Mouse (Mus musculus) CH12.LX (cell line): Measurements from ENCODE around the gene Yipf7. TPM values are rescaled to one million over a fixed set of nuclear protein-coding genes. Genes with fewer than 3 reads are reported as not detected.

Experiments
- DNase-seq: peaks from one replicate; pipeline ENCODE4 v3.0.0-alpha.2; 2013; ENCODE audit errors: extremely low read depth
- H3K27ac ChIP-seq: 2 replicates; pipeline ENCODE4 v1.5.1; 2012; ENCODE audit warnings: low read depth, mild to moderate bottlenecking, control low read depth, moderate library complexity; ENCODE audit not compliant: insufficient read depth
- H3K27me3 ChIP-seq: replicated peaks from 2 replicates; pipeline ENCODE3; 2012; ENCODE audit warnings: inconsistent platforms
- H3K36me3 ChIP-seq, 2 experiments: replicated peaks in 1 of 2; 2 replicates each; pipeline versions ENCODE3 to v1.6.1; 2012; ENCODE audit warnings: inconsistent platforms in 1 of 2, low read length in 1 of 2, mild to moderate bottlenecking in 1 of 2, mixed read lengths in 1 of 2, moderate library complexity in 1 of 2; ENCODE audit not compliant: control insufficient read depth in 1 of 2, insufficient read depth in 1 of 2
- H3K4me1 ChIP-seq, 2 experiments: 2 replicates each; pipeline ENCODE4 v1.6.1; 2012; ENCODE audit warnings: inconsistent platforms in 1 of 2, moderate library complexity in 1 of 2; ENCODE audit not compliant: insufficient read depth in 2 of 2, control insufficient read depth in 1 of 2
- H3K4me2 ChIP-seq: 2 replicates; pipeline ENCODE4 v1.6.1; 2012; ENCODE audit warnings: low read depth, mild to moderate bottlenecking, control low read depth; ENCODE audit not compliant: poor library complexity, insufficient read depth, severe bottlenecking
- H3K4me3 ChIP-seq, 3 experiments: fragments of 150-350 bp in 1 of 3; sonication (generic) in 1 of 3; replicated peaks in 1 of 3; 2 replicates each; pipeline versions ENCODE3 to v1.5.1; 2011 to 2012; ENCODE audit warnings: low read depth in 2 of 3, low read length in 2 of 3, mild to moderate bottlenecking in 2 of 3, moderate library complexity in 2 of 3, control low read depth in 1 of 3, improper control_type of control experiment in 1 of 3, inconsistent platforms in 1 of 3, mixed read lengths in 1 of 3; ENCODE audit not compliant: poor library complexity in 1 of 3
- H3K79me2 ChIP-seq: replicated peaks from 2 replicates; pipeline ENCODE4 v1.6.1; 2012; ENCODE audit warnings: mild to moderate bottlenecking, moderate library complexity; ENCODE audit not compliant: control insufficient read depth, poor library complexity, insufficient read depth, severe bottlenecking; ENCODE audit errors: extremely low read depth
- H3K9ac ChIP-seq: 2 replicates; pipeline ENCODE4 v1.6.1; 2012; ENCODE audit warnings: low read depth, mild to moderate bottlenecking, control low read depth, moderate library complexity; ENCODE audit not compliant: insufficient read depth
- H3K9me3 ChIP-seq: replicated peaks from 2 replicates; pipeline ENCODE3; 2012; ENCODE audit warnings: low read length, inconsistent platforms, mixed read lengths
- CHD2 ChIP-seq: IDR thresholded peaks from 2 replicates; pipeline ENCODE4 v1.6.1; 2011; ENCODE audit warnings: low read length, improper control_type of control experiment
- CTCF ChIP-seq, 2 experiments: IDR thresholded peaks in 1 of 2; conservative IDR thresholded peaks in 1 of 2; 2 replicates each; pipeline ENCODE4 v1.5.1; 2011 to 2012; ENCODE audit warnings: low read depth in 2 of 2, low read length in 2 of 2, improper control_type of control experiment in 1 of 2, inconsistent platforms in 1 of 2, mild to moderate bottlenecking in 1 of 2, moderate library complexity in 1 of 2
- E2F4 ChIP-seq: IDR thresholded peaks from 2 replicates; pipeline ENCODE4 v1.6.1; 2011; ENCODE audit warnings: low read depth, low read length, improper control_type of control experiment; ENCODE audit not compliant: insufficient replicate concordance
- ETS1 ChIP-seq: conservative IDR thresholded peaks from 2 replicates; pipeline ENCODE4 v1.6.1; 2012; ENCODE audit warnings: low read depth, mild to moderate bottlenecking, inconsistent platforms, low read length, improper control_type of control experiment, moderate library complexity
- GABPA ChIP-seq: IDR thresholded peaks from 2 replicates; pipeline ENCODE4 v1.6.1; 2012; ENCODE audit warnings: low read depth, low read length, improper control_type of control experiment, inconsistent platforms; ENCODE audit not compliant: insufficient replicate concordance
- IRF4 ChIP-seq: IDR thresholded peaks from 2 replicates; pipeline ENCODE4 v1.6.1; 2014; ENCODE audit warnings: low read depth, mild to moderate bottlenecking, inconsistent platforms, low read length, improper control_type of control experiment
- JUN ChIP-seq: IDR thresholded peaks from 2 replicates; pipeline ENCODE4 v1.6.1; 2011; ENCODE audit warnings: low read depth, mild to moderate bottlenecking, low read length, improper control_type of control experiment, moderate library complexity; ENCODE audit not compliant: insufficient read depth
- KAT2A ChIP-seq: IDR thresholded peaks from 2 replicates; pipeline ENCODE4 v1.6.1; 2012; ENCODE audit warnings: low read length, improper control_type of control experiment, inconsistent platforms; ENCODE audit not compliant: insufficient replicate concordance
- MAFK ChIP-seq: IDR thresholded peaks from 2 replicates; pipeline ENCODE4 v1.6.1; 2011; ENCODE audit warnings: low read length, improper control_type of control experiment; ENCODE audit not compliant: insufficient replicate concordance
- MAX ChIP-seq: IDR thresholded peaks from 2 replicates; pipeline ENCODE4 v1.6.1; 2011; ENCODE audit warnings: low read length, improper control_type of control experiment
- MAZ ChIP-seq: IDR thresholded peaks from 2 replicates; pipeline ENCODE4 v1.6.1; 2012; ENCODE audit warnings: low read depth, mild to moderate bottlenecking, inconsistent platforms, low read length, improper control_type of control experiment, moderate library complexity
- MEF2A ChIP-seq: IDR thresholded peaks from 2 replicates; pipeline ENCODE4 v1.6.1; 2014; ENCODE audit warnings: low read depth, mild to moderate bottlenecking, inconsistent platforms, low read length, improper control_type of control experiment, borderline replicate concordance
- MXI1 ChIP-seq: IDR thresholded peaks from 2 replicates; pipeline ENCODE4 v1.6.1; 2011; ENCODE audit warnings: mild to moderate bottlenecking, low read depth, low read length, improper control_type of control experiment
- MYC ChIP-seq: IDR thresholded peaks from 2 replicates; pipeline ENCODE4 v1.6.1; 2011; ENCODE audit warnings: low read depth, mild to moderate bottlenecking, improper control_type of control experiment, low read length
- NELFE ChIP-seq: IDR thresholded peaks from 2 replicates; pipeline ENCODE4 v1.6.1; 2011; ENCODE audit warnings: low read depth, low read length, improper control_type of control experiment
- PAX5 ChIP-seq: IDR thresholded peaks from 2 replicates; pipeline ENCODE4 v1.6.1; 2012; ENCODE audit warnings: low read length, inconsistent platforms, mixed read lengths
- POLR2A ChIP-seq: IDR thresholded peaks from 2 replicates; pipeline ENCODE4 v1.6.1; 2011; ENCODE audit warnings: low read depth, mild to moderate bottlenecking, improper control_type of control experiment, low read length
- RCOR1 ChIP-seq: conservative IDR thresholded peaks from 2 replicates; pipeline ENCODE4 v1.6.1; 2012; ENCODE audit warnings: low read depth, mild to moderate bottlenecking, inconsistent platforms, low read length, improper control_type of control experiment
- SIN3A ChIP-seq: IDR thresholded peaks from 2 replicates; pipeline ENCODE4 v1.6.1; 2012; ENCODE audit warnings: low read length, improper control_type of control experiment, inconsistent platforms
- SMC3 ChIP-seq: IDR thresholded peaks from 2 replicates; pipeline ENCODE4 v1.6.1; 2011; ENCODE audit warnings: low read depth, low read length, improper control_type of control experiment
- TBP ChIP-seq: conservative IDR thresholded peaks from 2 replicates; pipeline ENCODE4 v1.6.1; 2011; ENCODE audit warnings: low read depth, low read length, improper control_type of control experiment
- TCF12 ChIP-seq: IDR thresholded peaks from 2 replicates; pipeline ENCODE4 v1.6.1; 2014; ENCODE audit warnings: low read depth, mild to moderate bottlenecking, inconsistent platforms, low read length, improper control_type of control experiment
- UBTF ChIP-seq: IDR thresholded peaks from 2 replicates; pipeline ENCODE4 v1.6.1; 2012; ENCODE audit warnings: low read depth, mild to moderate bottlenecking, inconsistent platforms, low read length, improper control_type of control experiment, moderate library complexity
- USF1 ChIP-seq: IDR thresholded peaks from 2 replicates; pipeline ENCODE4 v1.6.1; 2014; ENCODE audit warnings: low read depth, mild to moderate bottlenecking, inconsistent platforms, low read length, improper control_type of control experiment
- USF2 ChIP-seq: conservative IDR thresholded peaks from 2 replicates; pipeline ENCODE4 v1.6.1; 2011; ENCODE audit warnings: low read depth, low read length, improper control_type of control experiment
- ZKSCAN1 ChIP-seq: IDR thresholded peaks from 2 replicates; pipeline ENCODE4 v1.6.1; 2012; ENCODE audit warnings: low read depth, inconsistent platforms, low read length, improper control_type of control experiment, borderline replicate concordance
- ZNF384 ChIP-seq: IDR thresholded peaks from 2 replicates; pipeline ENCODE4 v1.6.1; 2012; ENCODE audit warnings: low read depth, low read length, improper control_type of control experiment, inconsistent platforms
- dilution Hi-C: fragments of 300-500 bp; cut with MboI; formaldehyde crosslinking; loops from 2 replicates; pipeline ENCODE4 v1.14.3; 2020; ENCODE audit warnings: low sequenced_read_pairs; ENCODE audit not compliant: extremely low pct_unique_long_range_greater_than_20kb, extremely low pct_ligation_motif_present
- in situ Hi-C: fragments of 300-500 bp; cut with MboI; formaldehyde crosslinking; loops from 3 replicates; pipeline ENCODE4 v1.14.3; 2019; ENCODE audit warnings: low sequenced_read_pairs, low pct_ligation_motif_present, low pct_unique_long_range_greater_than_20kb, mixed read lengths
- polyA plus RNA-seq: library from polyadenylated mRNA; unstranded; fragments of >175 nt; gene quantifications from 2 replicates; pipeline ENCODE4 v1.2.1, GENCODE M21; 2012; ENCODE audit warnings: low read depth; ENCODE audit not compliant: insufficient read length
- total RNA-seq, 2 experiments: library from RNA; depleted of rRNA; stranded (reverse); fragments of 300-350 nt in 1 of 2; fragments of >200 nt in 1 of 2; gene quantifications; 2 replicates each; pipeline ENCODE4 v1.2.3; 2012 to 2014

The Yipf7 gene
- total and polyA plus RNA-seq, 3 experiments: not detected

DNA sequence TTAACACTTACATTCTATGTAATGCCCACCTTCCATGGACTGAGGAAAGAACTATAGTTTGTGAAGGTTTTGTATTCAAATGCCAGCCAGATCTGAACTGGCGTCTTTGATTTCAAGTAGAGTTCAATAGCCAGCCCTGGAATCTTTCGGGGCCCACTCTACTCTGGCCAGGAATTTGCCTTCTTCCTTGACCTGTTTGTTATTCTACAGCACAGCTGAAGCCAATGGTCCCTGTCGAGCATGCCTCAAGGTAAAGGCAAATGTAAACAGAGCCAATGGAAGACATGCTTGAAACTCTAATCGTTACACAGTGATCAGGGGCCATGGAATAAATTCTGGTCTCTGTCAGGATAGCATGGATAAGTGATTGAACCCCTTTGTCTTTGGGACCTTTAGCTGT lies 30.2 kb downstream of the Yipf7 start:
- in situ Hi-C loops: loop anchor here (25.0 kb wide), 1 partner anchor 1250 kb away; no protein-coding TSS in a partner anchor
- H3K4me3 ChIP-seq: no peak overlapping the region
- H3K4me2 ChIP-seq: no peak overlapping the region
- no peaks in the 10 kb centered on the region for H3K36me3 ChIP-seq
- TF ChIP-seq TCF12 (no peak), E2F4 (no peak), IRF4 (no peak), NELFE (no peak), POLR2A (no peak), MAZ (no peak), UBTF (no peak), MAFK (no peak), USF2 (no peak), PAX5 (no peak), MEF2A (no peak), USF1 (no peak), GABPA (no peak), CTCF (conservative IDR thresholded peaks at IDR 0.05 in 1 of 2, IDR thresholded peaks at IDR 0.05 in 1 of 2; ENCODE audit: low read depth in 2 of 2, low read length in 2 of 2) (no peak), JUN (no peak), SIN3A (no peak), MYC (no peak), TBP (no peak)
- TF ChIP-seq, all 38 proteins: peak for 0
- no peak for DNase-seq
- Histone ChIP-seq H3K79me2 (no peaks in the 10 kb centered on the region), H3K4me1 (0 out of 4 replicates have a peak, but pooled peaks cover 0 to 2% of the 10 kb centered on the region in 2 experiments), H3K27ac (no peak overlapping the region), H3K9me3 (no peaks in the 10 kb centered on the region), H3K9ac (no peak overlapping the region), H3K27me3 (no peaks in the 10 kb centered on the region)
- dilution Hi-C loops: no loop called here

DNA sequence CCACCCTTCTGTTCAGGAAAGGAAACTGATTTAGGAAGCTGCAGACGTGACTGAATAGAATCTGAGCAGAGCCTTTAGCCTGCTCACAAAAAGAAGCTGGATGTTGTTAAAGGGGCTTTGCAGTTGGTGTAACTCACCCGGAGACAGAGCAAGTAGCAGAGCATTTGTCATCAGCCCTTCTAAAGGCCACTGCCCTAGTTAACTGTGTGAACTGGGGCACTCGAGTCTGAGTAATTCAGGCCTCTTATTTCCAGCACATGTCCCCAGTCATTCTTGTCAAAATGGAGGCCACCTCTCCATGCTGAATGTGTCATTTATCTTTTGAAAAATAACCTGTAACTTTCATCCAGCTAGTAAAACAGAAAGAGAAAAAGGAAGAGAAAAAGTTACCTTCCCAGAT lies 30.8 kb downstream of the Yipf7 start:
- 0 out of 4 replicates have a peak, but pooled peaks cover 0 to 2% of the 10 kb centered on the region in 2 experiments for H3K4me1 ChIP-seq
- H3K79me2 ChIP-seq: no peaks in the 10 kb centered on the region
- H3K27ac ChIP-seq: no peak overlapping the region
- dilution Hi-C loops (no loop called here), in situ Hi-C loops (loop anchor here (25.0 kb wide), 1 partner anchor 1249 kb away; no protein-coding TSS in a partner anchor)
- no peak for DNase-seq
- no peak overlapping the region for H3K4me2 ChIP-seq
- H3K4me3 ChIP-seq: no peak overlapping the region
- H3K9me3 ChIP-seq: no peaks in the 10 kb centered on the region
- no peaks in the 10 kb centered on the region for H3K27me3 ChIP-seq
- H3K9ac ChIP-seq: no peak overlapping the region
- no peaks in the 10 kb centered on the region for H3K36me3 ChIP-seq
- TF ChIP-seq RCOR1 (no peak), CTCF (conservative IDR thresholded peaks at IDR 0.05 in 1 of 2, IDR thresholded peaks at IDR 0.05 in 1 of 2; ENCODE audit: low read depth in 2 of 2, low read length in 2 of 2) (no peak), ZKSCAN1 (no peak), ZNF384 (no peak), CHD2 (no peak), MYC (no peak), USF1 (no peak), IRF4 (no peak), MAX (no peak), KAT2A (no peak), UBTF (no peak), SMC3 (no peak), MXI1 (no peak), MAFK (no peak), ETS1 (no peak), SIN3A (no peak), POLR2A (no peak)
- TF ChIP-seq, all 38 proteins: peak for 0
